Mouse (Mus musculus) G1E (cell line): Measurements from ENCODE around the gene Pygo1.

Experiments
- CTCF ChIP-seq: IDR thresholded peaks from 2 replicates; pipeline ENCODE4 v1.5.1; 2012; ENCODE audit warnings: low read depth, low read length, inconsistent platforms, mixed read lengths
- GATA1 ChIP-seq: IDR thresholded peaks from 2 replicates; pipeline ENCODE4 v1.6.1; 2012; ENCODE audit warnings: borderline replicate concordance, low read length, inconsistent platforms, mixed read lengths

DNA sequence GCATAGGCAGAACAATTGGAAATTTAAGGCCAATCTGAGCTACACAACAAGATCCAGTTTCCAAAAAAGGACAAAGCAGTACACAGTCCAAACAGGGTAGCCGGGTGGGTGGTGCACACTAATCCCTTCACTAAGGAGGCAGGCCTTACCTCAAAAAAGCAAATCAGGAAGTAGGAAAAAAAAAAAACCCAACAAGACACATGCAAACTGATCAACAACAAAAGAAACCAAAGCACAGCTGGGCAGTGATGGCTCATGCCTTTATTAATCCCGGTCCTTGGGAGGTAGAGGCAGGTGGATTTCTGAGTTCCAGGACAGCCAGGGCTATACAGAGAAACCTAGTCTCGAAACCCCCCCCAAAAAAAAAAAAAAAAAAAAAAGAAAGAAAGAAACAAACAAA, 62.3 kb downstream of the Pygo1 start:
- TF ChIP-seq CTCF: no peak
- TF ChIP-seq GATA1: no peak
